Mouse (Mus musculus) midbrain, embryonic 12.5 days (tissue): ENCODE measurements at regions not wholly inside any gene's neighbourhood (a gene's known extent, or its start where the extent isn't known, plus 50 kb on each side); places are given as distances from the start of the nearest gene placed in this dataset.
A peak's percentile ranks its signal among the peaks of the same experiment; 100 is the strongest.
"Not testable (repeated sequence)": the region's sequence is repeated elsewhere in the genome, so short reads cannot be mapped to it uniquely, and the experiment has no call there.

Experiments
- ATAC-seq: fragments of 200-750 bp; cut with Nextera tagmentation; 2 replicates; pipeline ENCODE4 v1.8.0; 2017; ENCODE audit warnings: low read depth, moderate TSS enrichment, moderate library complexity; ENCODE audit not compliant: low FRiP score
- H3K27ac ChIP-seq: fragments of 300-500 bp; sonication (generic); replicated peaks from 2 replicates; pipeline ENCODE4 v1.5.1; 2016; ENCODE audit warnings: mild to moderate bottlenecking
- H3K27me3 ChIP-seq: fragments of 300-500 bp; sonication (generic); 2 replicates; pipeline ENCODE4 v1.6.1; 2016; ENCODE audit warnings: mild to moderate bottlenecking
- H3K36me3 ChIP-seq: fragments of 300-500 bp; sonication (generic); 2 replicates; pipeline ENCODE4 v1.6.1; 2016
- H3K4me1 ChIP-seq: fragments of 300-500 bp; sonication (generic); 2 replicates; pipeline ENCODE4 v1.6.1; 2016
- H3K4me2 ChIP-seq: fragments of 300-500 bp; sonication (generic); replicated peaks from 2 replicates; pipeline ENCODE4 v1.6.1; 2016; ENCODE audit warnings: mild to moderate bottlenecking, moderate library complexity
- H3K4me3 ChIP-seq: fragments of 300-500 bp; sonication (generic); 2 replicates; pipeline ENCODE4 v1.5.1; 2016; ENCODE audit warnings: mild to moderate bottlenecking
- H3K9ac ChIP-seq: fragments of 300-500 bp; sonication (generic); replicated peaks from 2 replicates; pipeline ENCODE4 v1.6.1; 2016; ENCODE audit warnings: mild to moderate bottlenecking, moderate library complexity
- H3K9me3 ChIP-seq: fragments of 300-500 bp; sonication (generic); 2 replicates; pipeline ENCODE4 v1.6.1; 2016; ENCODE audit warnings: mild to moderate bottlenecking
- WGBS: fragments of 180-500 bp; shearing (Covaris S2); methylation state at CpG from one replicate; pipeline ENCODE4 v1.1.7; 2016; 5-methylcytosine and 5-hydroxymethylcytosine counted together

DNA sequence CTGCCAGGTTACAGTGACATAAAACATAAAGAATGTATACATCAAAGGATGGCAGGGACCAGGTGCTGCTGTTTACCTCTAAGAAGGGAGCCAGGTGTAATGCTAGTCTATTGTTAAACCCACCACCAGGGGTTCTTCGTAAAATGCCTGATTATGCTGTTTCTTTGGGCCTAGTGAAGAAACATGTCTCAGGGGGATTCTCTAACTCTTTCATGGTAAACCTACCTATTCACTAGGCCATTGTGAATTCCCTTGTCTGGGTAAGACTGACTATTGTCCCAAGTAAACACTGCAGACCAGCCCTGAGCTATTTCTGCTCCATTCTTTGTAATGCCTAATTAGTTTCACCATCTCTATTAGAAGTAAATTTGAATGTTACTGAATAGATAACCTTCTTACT lies 194.3 kb upstream of the Tmem47 start:
- not testable (repeated sequence) for H3K4me3 ChIP-seq, H3K36me3 ChIP-seq, H3K4me2 ChIP-seq, H3K9me3 ChIP-seq, H3K27ac ChIP-seq, ATAC-seq, H3K4me1 ChIP-seq, H3K27me3 ChIP-seq, H3K9ac ChIP-seq
- WGBS: 39% methylated on average over 1 of the region's 1 CpGs

DNA sequence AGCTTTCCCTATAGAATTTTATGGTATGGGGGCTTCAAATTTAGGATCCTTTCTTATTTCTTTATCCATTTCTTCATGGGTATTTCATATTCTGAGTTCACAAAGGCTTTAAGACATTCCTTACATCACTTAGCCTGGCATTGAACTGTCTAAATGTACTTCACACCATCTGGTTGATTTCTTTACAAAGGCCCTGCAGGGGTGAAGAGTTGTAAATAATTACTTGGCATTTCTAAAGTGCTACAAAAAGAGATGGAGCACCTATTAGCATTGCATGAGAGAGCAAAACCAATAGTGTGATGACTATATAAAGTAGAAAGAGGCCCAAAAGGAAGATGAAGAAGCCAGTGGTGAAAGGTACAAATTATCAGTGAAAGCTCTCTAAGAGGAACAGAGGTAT lies 169.0 kb upstream of the Tmem47 start:
- ATAC-seq: peak; percentile 84
- Histone ChIP-seq H3K4me3 (no peak overlapping the region), H3K4me1 (no peaks in the 10 kb centered on the region), H3K9me3 (no peaks in the 10 kb centered on the region), H3K36me3 (no peaks in the 10 kb centered on the region), H3K4me2 (no peak overlapping the region), H3K27ac (no peak overlapping the region), H3K9ac (no peak overlapping the region), H3K27me3 (no peaks in the 10 kb centered on the region)

- H3K36me3 ChIP-seq: no peaks in the 10 kb centered on the region
- H3K4me2 ChIP-seq: no peak overlapping the region
- 68% methylated on average over 1 of the region's 1 CpGs for WGBS
- H3K4me3 ChIP-seq: no peak overlapping the region
- H3K27ac ChIP-seq: no peak overlapping the region
- no peaks in the 10 kb centered on the region for H3K9me3 ChIP-seq
- no peak overlapping the region for H3K9ac ChIP-seq
- ATAC-seq: no peak
- no peaks in the 10 kb centered on the region for H3K27me3 ChIP-seq
- H3K4me1 ChIP-seq: no peaks in the 10 kb centered on the region
Measured at GRCm38 (mm10) chrX:80932695-80933094, 137.8 kb upstream of the Tmem47 start.
